Mouse (Mus musculus) C2C12 (cell line): Measurements from ENCODE around the gene Epb41l1. TPM values are rescaled to one million over a fixed set of nuclear protein-coding genes. Genes with fewer than 3 reads are reported as not detected.

Experiments
- H3K27me3 ChIP-seq: one replicate; pipeline ENCODE4 v1.6.1; 2011; ENCODE audit not compliant: control insufficient read depth, insufficient read depth, insufficient read length
- H3K36me3 ChIP-seq: one replicate; pipeline ENCODE4 v1.6.1; 2011; ENCODE audit not compliant: control insufficient read depth, insufficient read depth
- H3K4me3 ChIP-seq: one replicate; pipeline ENCODE4 v1.5.1; 2011; ENCODE audit warnings: mild to moderate bottlenecking, control low read depth; ENCODE audit not compliant: poor library complexity, insufficient read depth, severe bottlenecking
- H3K79me2 ChIP-seq: one replicate; pipeline ENCODE4 v1.6.1; 2011; ENCODE audit not compliant: control insufficient read depth, insufficient read depth
- H3K79me3 ChIP-seq: one replicate; pipeline ENCODE4 v1.6.1; 2011; ENCODE audit warnings: low read depth, control low read depth
- H3ac ChIP-seq: one replicate; pipeline ENCODE3; 2011; ENCODE audit warnings: low read depth; ENCODE audit not compliant: control insufficient read depth, insufficient read length
- CEBPB ChIP-seq: IDR thresholded peaks from one replicate; pipeline ENCODE4 v1.6.1; 2011; ENCODE audit warnings: low read depth, mild to moderate bottlenecking, control low read depth, moderate library complexity
- CTCF ChIP-seq: IDR thresholded peaks from one replicate; pipeline ENCODE4 v1.5.1; 2011; ENCODE audit not compliant: control insufficient read depth, insufficient read depth, insufficient read length
- FOSL1 ChIP-seq: IDR thresholded peaks from one replicate; pipeline ENCODE4 v1.8.0; 2011; ENCODE audit warnings: mild to moderate bottlenecking, low read length; ENCODE audit not compliant: poor library complexity, insufficient read depth, severe bottlenecking
- MAX ChIP-seq: IDR thresholded peaks from one replicate; pipeline ENCODE4 v1.6.1; 2011; ENCODE audit warnings: mild to moderate bottlenecking, control low read depth
- MYOD1 ChIP-seq: IDR thresholded peaks from one replicate; pipeline ENCODE4 v1.6.1; 2011; ENCODE audit warnings: low read depth; ENCODE audit not compliant: control insufficient read depth, insufficient read length
- MYOG ChIP-seq: IDR thresholded peaks from one replicate; pipeline ENCODE4 v1.6.1; 2011; ENCODE audit not compliant: control insufficient read depth, insufficient read length; ENCODE audit errors: extremely low read depth
- USF1 ChIP-seq: IDR thresholded peaks from one replicate; pipeline ENCODE4 v1.6.1; 2011; ENCODE audit warnings: low read depth, mild to moderate bottlenecking, control low read depth, moderate library complexity
- polyA plus RNA-seq: library from polyadenylated mRNA; unstranded; fragments of >200 nt; fragmentation: generic; extraction: Trizol; gene quantifications from one replicate; pipeline ENCODE4 v1.2.1, GENCODE M21; 2012; ENCODE audit warnings: missing spikeins

The Epb41l1 gene
- polyA plus RNA-seq, 1 experiment: 37.8 TPM

- H3K36me3 ChIP-seq: no peaks in the 10 kb centered on the region
- H3K79me3 ChIP-seq: no peaks in the 10 kb centered on the region
- no peak overlapping the region for H3K4me3 ChIP-seq
- H3ac ChIP-seq: no peak overlapping the region
- no peaks in the 10 kb centered on the region for H3K79me2 ChIP-seq
- H3K27me3 ChIP-seq: no peaks in the 10 kb centered on the region
- no peak for TF ChIP-seq USF1
- no peak for TF ChIP-seq MYOD1
- TF ChIP-seq CTCF: no peak
- TF ChIP-seq MYOG: no peak
- no peak for TF ChIP-seq MAX
- no peak for TF ChIP-seq CEBPB
- TF ChIP-seq FOSL1: no peak
Observed at GRCm38 (mm10) chr2:156439666-156440462, 19.2 kb downstream of the Epb41l1 start.

- no peaks in the 10 kb centered on the region for H3K27me3 ChIP-seq
- no peak overlapping the region for H3ac ChIP-seq
- no peaks in the 10 kb centered on the region for H3K79me2 ChIP-seq
- H3K36me3 ChIP-seq: no peaks in the 10 kb centered on the region
- H3K4me3 ChIP-seq: no peak overlapping the region
- H3K79me3 ChIP-seq: no peaks in the 10 kb centered on the region
- TF ChIP-seq MYOD1: peak; percentile 21
- no peak for TF ChIP-seq MYOG
- no peak for TF ChIP-seq MAX
- no peak for TF ChIP-seq FOSL1
- TF ChIP-seq USF1: no peak
Observed at GRCm38 (mm10) chr2:156441909-156442308, 21.2 kb downstream of the Epb41l1 start.

- H3K36me3 ChIP-seq: no peaks in the 10 kb centered on the region
- H3K79me3 ChIP-seq: no peaks in the 10 kb centered on the region
- no peak overlapping the region for H3ac ChIP-seq
- TF ChIP-seq CEBPB (no peak), USF1 (no peak), MYOD1 (no peak), MYOG (no peak), MAX (no peak), FOSL1 (no peak), CTCF (no peak)
- no peaks in the 10 kb centered on the region for H3K27me3 ChIP-seq
- H3K4me3 ChIP-seq: no peak overlapping the region
- no peaks in the 10 kb centered on the region for H3K79me2 ChIP-seq
Observed at GRCm38 (mm10) chr2:156443323-156443722, 22.6 kb downstream of the Epb41l1 start.

GRCm38 (mm10) chr2:156446489-156447035, 25.9 kb downstream of the Epb41l1 start:
- H3K79me3 ChIP-seq: no peaks in the 10 kb centered on the region
- H3K36me3 ChIP-seq: no peaks in the 10 kb centered on the region
- TF ChIP-seq FOSL1 (no peak), CTCF (no peak), MAX (no peak), CEBPB (no peak), MYOG (no peak), USF1 (no peak), MYOD1 (no peak)
- no peak overlapping the region for H3ac ChIP-seq
- H3K79me2 ChIP-seq: no peaks in the 10 kb centered on the region
- H3K4me3 ChIP-seq: no peak overlapping the region
- no peaks in the 10 kb centered on the region for H3K27me3 ChIP-seq

GRCm38 (mm10) chr2:156447413-156448295, 26.9 kb downstream of the Epb41l1 start:
- Histone ChIP-seq H3K4me3 (no peak overlapping the region), H3K27me3 (no peaks in the 10 kb centered on the region), H3K79me2 (no peaks in the 10 kb centered on the region), H3K79me3 (no peaks in the 10 kb centered on the region), H3ac (no peak overlapping the region), H3K36me3 (no peaks in the 10 kb centered on the region)
- no peak for TF ChIP-seq MYOG
- TF ChIP-seq CTCF: no peak
- no peak for TF ChIP-seq MAX
- TF ChIP-seq USF1: no peak
- no peak for TF ChIP-seq CEBPB
- no peak for TF ChIP-seq FOSL1
- TF ChIP-seq MYOD1: no peak
